Mouse (Mus musculus) stomach, postnatal 0 days (tissue): Measurements from ENCODE around the gene Uvrag.

Experiments
- CTCF ChIP-seq: IDR thresholded peaks from 2 replicates; pipeline ENCODE4 v1.5.1; 2016; ENCODE audit warnings: antibody characterized with exemption, low read depth, mild to moderate bottlenecking, moderate library complexity
- EP300 ChIP-seq: optimal IDR thresholded peaks from 2 replicates; pipeline ENCODE3; 2016; ENCODE audit warnings: antibody characterized with exemption

DNA sequence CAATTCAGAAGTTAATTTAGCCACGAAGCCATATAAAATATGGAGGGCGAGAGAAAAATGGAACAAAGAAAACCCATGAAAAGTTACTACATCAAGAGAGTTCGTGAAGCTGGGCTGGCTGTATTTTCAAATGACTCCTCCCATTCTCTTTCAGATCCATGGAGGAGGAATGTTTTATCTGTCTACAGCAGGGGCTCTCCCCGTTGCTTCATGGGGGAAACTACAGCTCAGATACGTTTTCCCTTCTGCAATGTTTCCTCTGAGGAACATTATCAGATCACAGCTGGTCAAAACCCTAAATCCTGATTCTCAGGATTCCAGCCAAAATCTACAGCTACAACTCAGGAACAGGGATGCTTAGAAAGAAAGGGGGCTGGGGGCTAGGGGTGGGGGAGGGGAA, 246.2 kb downstream of the Uvrag start:
- no peak for TF ChIP-seq CTCF
- no peak for TF ChIP-seq EP300
